Mouse (Mus musculus) liver, adult 2 months (tissue): ENCODE measurements around the gene Bicra.

Source experiments
- CTCF ChIP-seq: fragments of 200-500 bp; IDR thresholded peaks from 2 replicates; pipeline ENCODE4 v1.5.1; 2011; ENCODE audit warnings: low read depth, low read length, control low read depth
- POLR2A ChIP-seq: fragments of 200-500 bp; IDR thresholded peaks from 2 replicates; pipeline ENCODE4 v1.6.1; 2011; ENCODE audit warnings: low read length, control low read depth; ENCODE audit not compliant: insufficient read depth; ENCODE audit errors: extremely low read depth

DNA sequence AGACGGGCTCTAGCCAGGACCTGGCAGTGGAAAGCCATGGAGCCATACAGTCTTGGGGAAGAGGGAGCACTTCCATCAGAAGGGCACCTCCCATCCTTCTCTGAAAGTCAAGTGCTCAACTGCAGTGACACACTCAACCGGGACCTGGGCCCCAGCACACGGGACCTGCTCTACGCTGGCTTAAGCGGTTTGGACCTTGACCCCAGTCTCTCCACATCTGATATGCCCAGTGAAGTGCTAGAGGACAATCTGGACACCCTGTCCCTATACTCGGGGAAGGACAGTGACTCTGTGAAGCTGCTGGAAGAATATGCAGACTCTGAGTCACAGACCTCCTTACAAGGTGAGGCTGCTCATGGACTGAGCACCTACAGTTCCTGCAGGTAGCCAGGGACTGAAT, 24.2 kb upstream of the Bicra start:
- no peak for TF ChIP-seq POLR2A
- no peak for TF ChIP-seq CTCF
